Mouse (Mus musculus) v-Abl transformed pro-B cells (cell line): Measurements from ENCODE around the gene Gtf2i.
"Not testable (repeated sequence)": the region's sequence is repeated elsewhere in the genome, so short reads cannot be mapped to it uniquely, and the experiment has no call there.

Experiments
- in situ Hi-C, 2 experiments: fragments of 400-800 bp; cut with MboI; formaldehyde crosslinking; loops; one replicate each; pipeline ENCODE4 v1.15.1; 2025; ENCODE audit not compliant: unreplicated experiment in 2 of 2

Gtf2i gene

GRCm38 (mm10) chr5:134314688-134315622 is at the start of gene Gtf2i:
Gene Gtf2i (minus strand): TSS chr5:134314760.
- in situ Hi-C loops, result no loop called here

DNA sequence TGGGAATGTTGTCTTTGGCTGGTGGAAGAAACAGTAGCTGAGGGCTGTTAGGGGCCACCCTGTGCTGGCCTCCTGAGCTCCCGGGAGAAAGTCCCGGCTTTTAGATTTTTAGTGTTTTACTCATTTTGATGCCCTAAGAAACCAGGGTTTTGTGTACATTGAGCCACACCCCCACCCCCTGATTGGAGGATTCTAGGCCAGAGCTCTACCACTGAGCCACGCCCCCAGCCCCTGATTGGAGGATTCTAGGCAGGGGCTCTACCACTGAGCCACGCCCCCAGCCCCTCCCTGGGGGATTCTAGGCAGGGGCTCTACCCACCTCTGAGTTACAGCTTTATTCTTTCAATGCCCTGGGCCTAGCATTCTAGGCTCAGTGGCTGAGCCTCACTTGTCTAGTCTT is 44.5 kb upstream of the Gtf2i start:
- in situ Hi-C loops, result no loop called here

DNA sequence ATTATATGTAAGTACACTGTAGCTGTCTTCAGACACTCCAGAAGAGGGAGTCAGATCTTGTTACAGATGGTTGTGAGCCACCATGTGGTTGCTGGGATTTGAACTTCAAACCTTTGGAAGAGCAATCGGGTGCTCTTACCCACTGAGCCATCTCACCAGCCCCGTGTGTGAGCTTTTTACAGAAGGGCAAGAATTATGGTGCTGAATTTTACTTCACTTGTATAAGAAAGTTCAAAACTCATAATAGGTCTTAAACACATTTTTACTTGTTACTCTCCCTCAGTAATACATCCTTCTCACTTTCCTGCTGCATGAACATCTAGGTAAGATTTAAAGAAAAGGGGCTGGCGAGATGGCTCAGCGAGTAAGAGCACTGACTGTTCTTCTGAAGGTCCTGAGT is 40.8 kb upstream of the Gtf2i start:
- in situ Hi-C loops, result not testable (repeated sequence)

DNA sequence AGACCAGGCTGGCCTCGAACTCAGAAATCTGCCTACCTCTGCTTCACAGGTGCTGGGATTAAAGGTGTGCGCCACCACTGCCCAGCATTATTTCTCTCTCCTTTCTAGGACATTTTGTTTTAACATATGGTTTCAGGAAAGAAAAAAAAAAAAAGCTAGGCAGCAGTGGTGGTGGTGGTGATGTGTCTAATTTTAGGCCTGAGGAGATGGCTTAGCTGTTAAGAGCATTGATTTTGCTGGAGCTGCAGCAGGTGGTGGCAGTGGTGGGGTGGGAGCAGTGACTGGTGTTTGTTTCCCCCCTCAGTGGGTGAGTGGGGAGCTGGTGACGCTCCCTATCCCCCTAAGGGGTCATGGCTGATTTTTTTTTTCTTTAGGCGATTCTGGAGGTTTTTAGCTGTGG is 38.6 kb upstream of the Gtf2i start:
- in situ Hi-C loops, result no loop called here

DNA sequence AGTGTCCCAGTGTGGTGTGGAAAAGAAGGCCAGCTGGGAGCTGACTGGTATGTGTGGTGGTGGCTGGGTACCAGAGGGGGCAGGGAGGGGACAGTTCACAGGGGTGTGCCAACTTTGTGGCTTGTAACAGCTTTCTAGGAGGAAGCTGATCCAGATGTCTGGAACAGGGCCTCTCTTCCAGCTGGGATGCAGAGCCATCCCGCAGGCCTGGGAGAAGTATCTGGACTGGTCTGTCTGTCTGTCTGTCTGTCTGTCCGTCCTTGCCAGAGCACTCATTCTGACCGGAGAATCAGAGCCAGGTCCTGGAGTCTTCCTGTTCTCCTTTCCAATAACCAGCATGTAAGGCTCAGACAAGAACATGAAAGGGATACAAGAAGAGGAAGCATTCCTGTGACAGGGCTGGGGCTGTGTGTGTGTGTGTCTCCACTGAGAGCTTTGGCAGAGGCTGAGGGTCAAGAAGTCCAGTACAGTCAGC is 38.0 kb upstream of the Gtf2i start:
- in situ Hi-C loops, result no loop called here

DNA sequence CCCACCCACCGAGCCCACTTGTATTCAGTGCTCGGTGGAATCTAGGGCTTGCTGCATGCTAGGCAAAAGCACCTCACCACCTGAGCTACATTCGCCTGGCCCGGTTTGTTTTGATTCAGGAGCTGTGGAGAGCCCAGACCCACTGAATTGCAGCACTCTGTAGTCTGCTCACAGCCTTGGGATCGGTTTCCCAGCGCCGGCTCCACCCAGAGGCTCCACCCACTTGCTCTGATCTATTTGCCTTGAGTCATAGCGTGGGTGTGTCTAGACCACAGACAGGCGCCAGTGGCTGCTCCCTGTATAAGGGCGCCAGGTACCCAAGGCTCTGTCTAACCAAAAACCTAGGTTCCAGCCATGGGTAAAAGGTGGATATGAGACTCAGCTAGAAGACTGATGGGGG is 36.1 kb upstream of the Gtf2i start:
- in situ Hi-C loops, result no loop called here

- in situ Hi-C loops, result loop anchor here in 1 of 2 experiments (5.0 to 10.0 kb wide), 2 partner anchors 122 to 160 kb away; partner anchors contain the start of gene Ncf1
Measured at GRCm38 (mm10) chr5:134347066-134347465, 32.5 kb upstream of the Gtf2i start.

DNA sequence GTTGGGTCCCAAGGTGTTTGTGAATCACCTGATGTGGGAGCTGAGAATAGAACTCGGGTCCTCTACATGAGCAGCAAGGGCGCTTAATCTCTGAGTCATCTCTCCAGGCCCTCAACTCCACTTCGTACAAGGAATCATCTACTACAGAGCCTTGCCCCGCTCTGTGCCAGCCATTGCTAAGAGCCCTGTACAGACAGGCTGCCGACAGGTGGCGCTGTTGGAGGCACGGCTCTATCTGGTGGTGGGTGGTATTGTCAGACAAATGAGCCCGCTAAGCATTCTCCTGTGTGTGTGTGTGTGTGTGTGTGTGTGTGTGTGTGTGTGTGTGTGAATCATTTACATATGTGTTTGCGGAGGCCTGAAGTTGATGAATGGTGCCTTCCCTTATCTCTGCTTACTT is 30.9 kb upstream of the Gtf2i start:
- in situ Hi-C loops, result loop anchor here in 1 of 2 experiments (5.0 to 10.0 kb wide), 2 partner anchors 121 to 158 kb away; partner anchors contain the start of gene Ncf1

GRCm38 (mm10) chr5:134344076-134344475 is 29.5 kb upstream of the Gtf2i start:
- in situ Hi-C loops, result loop anchor here (5.0 to 10.0 kb wide), 4 partner anchors 77 to 157 kb away; partner anchors contain the start of gene Ncf1 (in 2 of the 2)

DNA sequence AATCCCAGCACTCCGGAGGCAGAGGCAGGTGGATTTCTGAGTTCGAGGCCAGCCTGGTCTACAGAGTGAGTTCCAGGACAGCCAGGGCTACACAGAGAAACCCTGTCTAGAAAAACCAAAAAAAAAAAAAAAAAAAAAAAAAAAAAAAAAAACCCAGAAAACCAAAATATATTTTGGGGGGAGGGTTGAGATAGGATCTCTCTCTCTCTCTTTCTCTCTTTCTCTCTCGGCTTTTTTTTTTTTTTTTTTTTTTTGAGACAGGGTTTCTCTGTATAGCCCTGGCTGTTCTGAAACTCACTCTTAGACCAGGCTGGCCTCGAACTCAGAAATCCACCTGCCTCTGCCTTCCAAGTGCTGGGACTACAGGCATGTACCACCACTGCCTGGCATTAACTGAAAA is 29.0 kb upstream of the Gtf2i start:
- in situ Hi-C loops, result loop anchor here (5.0 to 10.0 kb wide), 4 partner anchors 76 to 156 kb away; partner anchors contain the start of gene Ncf1 (in 2 of the 2)

DNA sequence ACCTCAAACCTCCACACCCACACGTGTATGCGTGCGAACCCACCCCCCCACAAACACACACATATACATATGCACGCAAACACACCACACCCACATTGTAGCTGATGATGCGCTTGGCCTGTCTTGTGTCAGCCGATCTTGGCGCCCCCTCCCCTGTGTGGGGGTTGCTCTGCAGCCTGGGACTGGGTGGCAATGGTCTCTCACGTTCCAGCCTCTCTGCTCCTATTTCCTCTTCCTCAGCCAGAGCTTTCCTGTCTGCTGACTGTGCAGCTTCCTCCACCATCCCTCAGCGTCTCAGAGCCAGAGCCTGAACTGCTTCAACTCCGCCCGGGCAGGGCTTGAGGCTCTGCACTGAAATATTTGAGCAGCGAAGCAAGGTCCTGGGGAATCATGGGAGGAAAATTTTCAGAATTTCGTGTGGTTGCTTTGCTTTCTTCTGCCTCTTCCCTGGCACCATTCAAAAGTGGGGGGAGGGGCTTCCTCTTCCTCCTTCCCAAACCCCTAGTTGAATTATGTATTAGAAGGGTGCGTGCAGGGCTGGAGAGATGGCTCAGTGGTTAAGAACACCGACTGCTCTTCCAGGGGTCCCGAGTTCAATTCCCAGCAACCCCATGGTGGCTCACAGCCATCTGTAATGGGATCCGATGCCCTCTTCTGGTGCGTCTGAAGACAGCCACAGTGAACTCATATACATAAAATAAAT is 28.1 kb upstream of the Gtf2i start:
- in situ Hi-C loops, result loop anchor here (5.0 to 10.0 kb wide), 4 partner anchors 75 to 155 kb away; partner anchors contain the start of gene Ncf1 (in 2 of the 2)

GRCm38 (mm10) chr5:134341721-134342120 is 27.2 kb upstream of the Gtf2i start:
- in situ Hi-C loops, result loop anchor here (5.0 to 10.0 kb wide), 4 partner anchors 74 to 154 kb away; partner anchors contain the start of gene Ncf1 (in 2 of the 2)

- in situ Hi-C loops, result loop anchor here (5.0 to 10.0 kb wide), 4 partner anchors 74 to 154 kb away; partner anchors contain the start of gene Ncf1 (in 2 of the 2)
Measured at GRCm38 (mm10) chr5:134341321-134341720, 26.8 kb upstream of the Gtf2i start.

DNA sequence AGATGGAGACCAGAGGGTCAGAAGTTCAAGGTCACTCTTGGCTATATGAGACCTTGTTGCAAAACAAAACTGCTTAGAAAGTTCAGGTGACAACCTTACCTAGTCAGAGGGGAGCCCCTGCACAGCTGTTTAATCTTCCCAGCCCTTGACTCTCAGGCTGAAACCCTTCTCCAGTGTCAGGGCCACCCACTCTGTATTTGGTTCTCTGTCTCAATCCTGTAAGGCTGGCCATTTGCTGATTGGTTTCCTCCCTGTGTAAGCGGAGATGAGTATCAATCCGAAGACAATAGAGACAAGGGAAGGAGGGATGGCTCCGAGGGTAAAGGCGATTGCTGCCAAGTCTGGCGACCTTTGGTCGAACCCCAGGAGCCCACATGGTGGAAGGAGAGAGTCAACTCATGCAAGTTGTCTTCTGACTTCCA is 25.6 kb upstream of the Gtf2i start:
- in situ Hi-C loops, result loop anchor here (5.0 to 10.0 kb wide), 4 partner anchors 73 to 153 kb away; partner anchors contain the start of gene Ncf1 (in 2 of the 2)

- in situ Hi-C loops, result not testable (repeated sequence)
Measured at GRCm38 (mm10) chr5:134337012-134337411, 22.5 kb upstream of the Gtf2i start.

DNA sequence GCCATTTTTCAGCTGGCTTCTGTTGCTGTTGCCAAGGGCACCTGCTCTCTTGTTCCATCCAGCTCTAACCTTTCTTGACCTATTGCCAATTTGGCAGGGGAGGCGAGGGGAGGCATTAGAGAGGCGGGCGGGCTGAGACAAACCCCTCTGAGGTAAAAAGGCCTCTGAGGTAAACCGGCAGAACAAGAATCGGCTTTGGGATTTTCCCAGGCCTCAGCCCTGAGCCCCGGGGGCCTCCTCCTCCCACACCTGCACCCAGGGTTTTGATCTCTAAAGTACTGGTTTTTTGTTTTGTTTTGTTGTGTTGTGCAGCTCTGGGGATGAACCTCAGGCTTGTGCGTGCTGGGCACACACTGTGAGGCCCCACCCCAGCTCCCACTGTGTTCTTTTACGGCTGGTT is 18.2 kb upstream of the Gtf2i start:
- in situ Hi-C loops, result no loop called here

DNA sequence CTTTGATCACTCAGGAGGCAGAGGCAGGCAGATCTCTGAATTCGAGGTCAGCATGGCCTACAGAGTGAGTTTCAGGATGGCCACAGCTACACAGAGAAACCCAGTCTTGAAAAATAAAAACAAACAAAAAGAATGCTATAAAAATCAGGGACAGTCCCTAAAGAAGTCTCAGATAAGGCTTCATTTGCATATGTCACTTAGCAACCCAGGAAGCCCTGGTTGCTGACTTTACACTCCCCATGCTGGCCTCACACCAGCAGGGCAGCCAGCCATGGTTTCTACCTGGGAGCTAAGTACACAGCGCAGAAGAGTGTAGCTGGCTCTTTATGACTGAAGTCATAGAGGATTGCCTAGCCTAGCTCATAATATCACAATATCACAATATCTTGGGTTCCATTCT is 15.5 kb upstream of the Gtf2i start:
- in situ Hi-C loops, result no loop called here

DNA sequence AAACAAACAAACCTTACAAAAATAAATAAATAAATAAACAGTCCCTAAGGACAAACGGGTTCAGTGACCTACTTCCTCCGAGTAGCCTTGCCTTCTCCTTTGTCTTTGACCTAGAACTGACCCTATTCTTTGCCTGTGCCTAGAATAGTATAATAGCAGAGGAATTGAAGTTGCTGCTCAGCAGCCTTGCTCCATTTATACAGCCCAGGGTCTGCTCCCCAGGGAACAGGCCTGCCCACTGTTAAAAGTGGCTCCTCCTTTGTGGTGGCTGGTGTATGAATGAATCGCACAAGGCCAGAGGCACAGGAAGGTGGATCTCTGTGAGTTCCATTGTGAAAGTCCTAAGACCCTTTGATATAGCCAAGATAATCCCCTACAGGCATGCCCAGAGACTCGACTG is 14.8 kb upstream of the Gtf2i start:
- in situ Hi-C loops, result no loop called here

- in situ Hi-C loops, result no loop called here
Measured at GRCm38 (mm10) chr5:134328482-134329001, 14.0 kb upstream of the Gtf2i start.

DNA sequence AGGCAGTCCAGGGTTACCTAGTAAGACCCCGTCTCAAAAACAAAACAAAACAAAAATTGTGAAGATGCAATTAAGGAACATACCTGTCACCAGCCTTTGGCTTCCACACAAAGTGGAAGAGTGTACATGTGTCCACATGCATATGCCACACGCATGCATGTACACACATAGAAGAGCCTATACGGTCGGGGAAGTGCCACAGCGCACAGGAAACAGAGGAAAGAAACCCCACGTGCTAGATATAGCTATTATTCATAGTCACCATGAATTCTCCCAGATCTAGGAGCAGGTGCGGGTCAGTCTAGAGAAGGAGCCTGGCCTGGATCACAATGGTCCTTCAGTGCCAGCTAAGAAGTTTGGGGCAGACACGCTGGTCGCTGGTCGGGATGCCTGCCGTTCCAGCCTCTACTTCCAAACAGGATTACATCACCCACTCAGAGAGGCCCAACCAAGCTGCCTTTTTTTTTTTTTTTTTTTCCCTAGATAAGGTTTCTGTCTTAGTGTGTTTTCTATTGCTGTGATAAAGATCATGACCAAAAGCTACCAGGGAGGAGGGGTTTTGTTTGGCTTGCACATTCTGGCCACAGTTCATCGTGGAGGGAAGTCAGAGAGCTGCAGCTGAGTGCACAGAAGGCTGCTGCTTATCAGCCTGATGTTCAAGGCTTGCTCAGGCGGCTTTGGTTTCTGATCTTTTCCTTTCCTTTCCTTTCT is 11.5 kb upstream of the Gtf2i start:
- in situ Hi-C loops, result no loop called here
